Mouse (Mus musculus) forebrain, postnatal 0 days (tissue): ENCODE results near the gene Stambp. TPM values are rescaled to one million over a fixed set of nuclear protein-coding genes. Genes with fewer than 3 reads are reported as not detected.

Experiments used
- ATAC-seq: fragments of 200-750 bp; cut with Nextera tagmentation; 2 replicates; pipeline ENCODE4 v1.8.0; 2017; ENCODE audit warnings: mild to moderate bottlenecking, moderate library complexity
- DNase-seq: peaks from one replicate; pipeline ENCODE4 v3.0.0-alpha.2; 2015
- H3K27ac ChIP-seq: fragments of 300-500 bp; sonication (generic); 2 replicates; pipeline ENCODE4 v1.5.1; 2014; ENCODE audit warnings: low read depth, mild to moderate bottlenecking, antibody characterized with exemption, low read length, moderate library complexity, mixed read lengths
- H3K27me3 ChIP-seq: fragments of 300-500 bp; sonication (generic); 2 replicates; pipeline ENCODE4 v1.6.1; 2014; ENCODE audit warnings: mild to moderate bottlenecking, low read length, mixed read lengths; ENCODE audit not compliant: insufficient read depth
- H3K36me3 ChIP-seq: fragments of 300-500 bp; sonication (generic); 2 replicates; pipeline ENCODE4 v1.6.1; 2014; ENCODE audit warnings: mild to moderate bottlenecking, moderate library complexity; ENCODE audit not compliant: insufficient read depth
- H3K4me1 ChIP-seq: fragments of 300-500 bp; sonication (generic); 2 replicates; pipeline ENCODE4 v1.6.1; 2014; ENCODE audit warnings: antibody characterized with exemption; ENCODE audit not compliant: insufficient read depth
- H3K4me2 ChIP-seq: fragments of 300-500 bp; sonication (generic); 2 replicates; pipeline ENCODE4 v1.6.1; 2014; ENCODE audit warnings: low read depth, mild to moderate bottlenecking, moderate library complexity
- H3K4me3 ChIP-seq: fragments of 300-500 bp; sonication (generic); 2 replicates; pipeline ENCODE4 v1.5.1; 2014; ENCODE audit warnings: low read depth, low read length, mixed read lengths
- H3K9ac ChIP-seq: fragments of 300-500 bp; sonication (generic); 2 replicates; pipeline ENCODE4 v1.6.1; 2014; ENCODE audit warnings: mild to moderate bottlenecking
- H3K9me3 ChIP-seq: fragments of 300-500 bp; sonication (generic); 2 replicates; pipeline ENCODE4 v1.6.1; 2016; ENCODE audit warnings: low read length
- CTCF ChIP-seq: sonication (generic); IDR thresholded peaks from 2 replicates; pipeline ENCODE4 v1.5.1; 2016; ENCODE audit warnings: antibody characterized with exemption, control low read depth, low read depth
- WGBS: fragments of 180-500 bp; shearing (Covaris S2); extraction: QIAGEN DNeasy Blood & Tissue Kit; methylation state at CpG from one replicate; pipeline ENCODE4 v1.1.7; 2014; 5-methylcytosine and 5-hydroxymethylcytosine counted together
- polyA plus RNA-seq: library from polyadenylated mRNA; unstranded; fragments of >200 nt; fragmentation: Nextera tagmentation; extraction: Ambion mirVana; gene quantifications from 2 replicates; pipeline ENCODE4 v1.2.1, GENCODE M21; 2015
- total RNA-seq: library from RNA; depleted of rRNA; stranded (reverse); fragments of >200 nt; gene quantifications from 2 replicates; pipeline ENCODE4 v1.2.3, GENCODE M21; 2014

Stambp gene
- total and polyA plus RNA-seq, 2 experiments from 2014 or later: 13.9 to 72.3 TPM

DNA sequence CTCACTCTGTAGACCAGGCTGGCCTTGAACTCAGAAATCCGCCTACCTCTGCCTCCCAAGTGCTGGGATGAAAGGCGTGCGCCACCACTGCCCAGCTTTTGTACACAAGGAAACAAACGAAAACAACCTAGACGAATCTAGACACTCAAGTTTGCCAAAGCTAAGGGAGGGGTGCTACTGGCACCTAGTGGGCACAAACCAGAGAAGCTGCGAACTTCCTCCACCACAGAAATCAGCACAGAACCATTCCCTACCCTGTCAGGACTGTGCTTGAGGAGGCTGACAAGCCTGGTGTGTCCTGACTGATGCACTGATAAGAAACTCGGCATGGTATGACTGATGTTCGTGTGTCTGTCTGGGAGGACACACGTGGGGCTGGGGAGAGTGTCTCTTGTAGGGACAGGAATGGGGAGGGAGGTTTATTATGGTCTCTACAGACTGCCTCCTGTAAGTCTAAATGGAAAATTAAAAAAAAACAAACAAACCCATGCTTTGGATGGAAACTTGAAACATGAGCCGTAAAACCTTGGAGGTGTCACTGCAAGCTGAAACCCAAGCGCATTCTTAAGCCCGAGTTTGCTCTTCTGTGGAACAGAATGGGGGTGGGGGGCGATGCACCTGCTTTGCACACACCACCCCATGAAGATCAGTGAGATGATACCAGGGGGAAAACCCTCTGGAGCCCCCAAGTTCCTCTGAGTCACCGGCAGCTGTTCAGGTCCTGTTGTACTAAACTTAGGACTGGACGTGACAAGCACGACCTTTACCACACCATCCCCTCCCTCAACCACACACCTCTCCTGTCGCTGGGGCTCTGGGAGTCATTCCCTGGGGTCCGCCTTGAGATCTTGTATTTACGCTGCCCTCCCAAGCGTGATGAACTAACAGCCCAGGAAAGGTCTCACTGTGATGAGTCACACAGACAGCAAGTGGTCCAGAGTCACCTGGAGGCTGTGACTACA, 3.3 kb downstream of the Stambp start:
- TF ChIP-seq CTCF: peak; percentile 41
- no peaks in the 10 kb centered on the region for H3K9me3 ChIP-seq
- H3K9ac ChIP-seq: no peak overlapping the region
- H3K27ac ChIP-seq: no peak overlapping the region
- ATAC-seq (no peak), DNase-seq (no peak)
- H3K27me3 ChIP-seq: no peaks in the 10 kb centered on the region
- no peak overlapping the region for H3K4me3 ChIP-seq
- H3K36me3 ChIP-seq: peaks cover 18% of the 10 kb centered on the region
- peaks cover 7% of the 10 kb centered on the region; the same call in 1 of the 2 replicates for H3K4me1 ChIP-seq
- no peak overlapping the region for H3K4me2 ChIP-seq
- 72% methylated on average over 20 of the region's 20 CpGs for WGBS

GRCm38 (mm10) chr6:83555972-83556371, 16.6 kb downstream of the Stambp start:
- Histone ChIP-seq H3K27me3 (no peaks in the 10 kb centered on the region), H3K27ac (no peak overlapping the region), H3K4me2 (no peak overlapping the region), H3K4me3 (no peak overlapping the region), H3K36me3 (peaks cover 71% of the 10 kb centered on the region), H3K9ac (no peak overlapping the region), H3K4me1 (no peaks in the 10 kb centered on the region), H3K9me3 (no peaks in the 10 kb centered on the region)
- TF ChIP-seq CTCF: no peak
- ATAC-seq: no peak
- 86% methylated on average over 6 of the region's 6 CpGs for WGBS
- DNase-seq: no peak

DNA sequence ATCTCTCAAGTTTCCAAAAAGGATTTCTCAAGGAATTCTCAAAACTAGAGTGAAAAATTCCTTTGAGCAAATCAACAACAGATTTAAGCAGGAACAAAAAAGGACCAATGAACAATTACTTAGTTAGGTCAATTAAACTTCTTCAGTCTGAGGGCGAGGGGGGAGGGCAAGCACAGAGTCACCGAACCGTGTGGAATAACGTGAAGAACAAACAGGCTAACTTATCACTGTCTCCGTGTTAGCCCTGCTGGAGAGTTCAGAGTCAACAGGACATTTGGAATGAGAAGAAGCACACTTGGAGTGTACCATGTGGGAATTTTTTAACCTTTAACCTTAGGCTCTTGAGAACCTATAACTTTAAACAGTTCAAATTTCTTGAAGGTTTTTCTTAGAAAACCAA, 24.2 kb downstream of the Stambp start:
- 35% methylated on average over 5 of the region's 5 CpGs for WGBS
- H3K4me2 ChIP-seq: no peak overlapping the region
- no peak for TF ChIP-seq CTCF
- H3K27ac ChIP-seq: no peak overlapping the region
- H3K4me1 ChIP-seq: no peaks in the 10 kb centered on the region
- H3K27me3 ChIP-seq: no peaks in the 10 kb centered on the region
- peaks cover 42% of the 10 kb centered on the region for H3K36me3 ChIP-seq
- no peak for ATAC-seq
- no peak for DNase-seq
- H3K9ac ChIP-seq: no peak overlapping the region
- no peak overlapping the region for H3K4me3 ChIP-seq
- no peaks in the 10 kb centered on the region for H3K9me3 ChIP-seq

- Histone ChIP-seq H3K9me3 (no peaks in the 10 kb centered on the region), H3K4me3 (no peak overlapping the region), H3K4me1 (no peaks in the 10 kb centered on the region), H3K27ac (no peak overlapping the region), H3K27me3 (no peaks in the 10 kb centered on the region), H3K36me3 (peaks cover 35% of the 10 kb centered on the region), H3K9ac (no peak overlapping the region), H3K4me2 (no peak overlapping the region)
- ATAC-seq: no peak
- TF ChIP-seq CTCF: no peak
- WGBS: 84% methylated on average over 3 of the region's 3 CpGs
- no peak for DNase-seq
Measured at GRCm38 (mm10) chr6:83545778-83546177, 26.8 kb downstream of the Stambp start.

DNA sequence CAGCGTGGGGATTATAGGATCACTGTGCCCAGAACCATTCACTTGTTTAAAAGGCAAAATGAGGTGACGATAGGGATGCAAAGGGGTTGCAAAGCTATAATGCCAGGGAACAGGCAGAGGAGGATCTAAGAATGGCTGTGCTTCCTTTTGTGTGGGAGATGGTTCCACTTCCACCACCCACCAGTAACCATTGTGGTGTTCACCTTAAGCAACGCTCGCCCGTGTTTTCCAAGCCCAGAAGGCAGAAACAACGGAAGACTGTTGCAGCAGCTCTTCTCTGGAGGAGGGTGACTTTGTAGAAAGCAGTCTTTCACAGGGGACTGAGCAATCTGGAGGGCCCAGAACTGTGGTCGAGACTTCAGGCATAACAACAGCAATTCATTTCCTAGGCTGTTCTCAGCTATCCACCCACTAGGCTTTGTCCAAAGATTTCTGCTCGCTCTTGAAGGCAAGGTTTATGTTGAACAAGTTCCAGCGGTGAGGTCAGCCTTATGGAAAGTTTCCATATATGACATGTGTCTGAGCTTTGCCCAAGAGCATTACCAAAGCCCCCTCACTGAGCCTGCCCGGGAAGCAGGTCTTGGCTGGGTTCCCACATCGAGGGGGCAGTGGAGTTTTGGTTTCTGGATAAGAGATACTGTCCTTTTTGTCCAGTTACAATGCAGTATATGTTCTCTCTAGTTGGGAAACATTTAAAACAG, 30.6 kb downstream of the Stambp start:
- TF ChIP-seq CTCF: no peak
- H3K27me3 ChIP-seq: no peaks in the 10 kb centered on the region
- H3K4me2 ChIP-seq: no peak overlapping the region
- H3K36me3 ChIP-seq: peaks cover 27% of the 10 kb centered on the region
- no peak overlapping the region for H3K9ac ChIP-seq
- 50% methylated on average over 11 of the region's 11 CpGs for WGBS
- no peaks in the 10 kb centered on the region for H3K4me1 ChIP-seq
- no peak for ATAC-seq
- H3K27ac ChIP-seq: no peak overlapping the region
- no peak overlapping the region for H3K4me3 ChIP-seq
- no peak for DNase-seq
- H3K9me3 ChIP-seq: no peaks in the 10 kb centered on the region

GRCm38 (mm10) chr6:83540017-83540416, 32.5 kb downstream of the Stambp start:
- no peak overlapping the region for H3K4me3 ChIP-seq
- no peaks in the 10 kb centered on the region for H3K27me3 ChIP-seq
- 46% methylated on average over 4 of the region's 4 CpGs for whole genome bisulfite sequencing
- peaks cover 8% of the 10 kb centered on the region for H3K36me3 ChIP-seq
- peak; percentile 16 for DNase-seq
- no peak overlapping the region for H3K4me2 ChIP-seq
- H3K4me1 ChIP-seq: no peaks in the 10 kb centered on the region
- H3K9me3 ChIP-seq: no peaks in the 10 kb centered on the region
- ATAC-seq: peak; percentile 12; the same call in 1 of the 2 replicates
- no peak overlapping the region for H3K9ac ChIP-seq
- no peak overlapping the region for H3K27ac ChIP-seq
- TF ChIP-seq CTCF: no peak

DNA sequence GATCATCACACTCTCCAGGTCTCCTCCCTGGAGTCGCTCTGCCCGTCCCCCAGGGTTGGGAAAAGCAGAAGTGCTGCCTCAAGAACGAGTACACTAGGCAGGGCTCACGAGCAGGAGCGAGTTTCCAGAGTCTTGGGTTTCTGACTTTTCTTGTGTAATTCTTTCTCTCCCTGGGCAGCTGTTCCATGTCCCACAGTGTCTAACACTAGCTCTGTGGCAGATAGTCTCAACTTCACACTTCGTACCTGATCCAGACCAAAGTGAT, 35.8 kb downstream of the Stambp start:
- no peaks in the 10 kb centered on the region for H3K36me3 ChIP-seq
- 45% methylated on average over 6 of the region's 6 CpGs for WGBS
- DNase-seq (no peak), ATAC-seq (no peak)
- no peak overlapping the region for H3K27ac ChIP-seq
- no peaks in the 10 kb centered on the region for H3K4me1 ChIP-seq
- H3K4me3 ChIP-seq: no peak overlapping the region
- no peak overlapping the region for H3K4me2 ChIP-seq
- H3K27me3 ChIP-seq: no peaks in the 10 kb centered on the region
- H3K9ac ChIP-seq: no peak overlapping the region
- no peak for TF ChIP-seq CTCF
- no peaks in the 10 kb centered on the region for H3K9me3 ChIP-seq
